Mouse (Mus musculus) thymus, adult 18-20 months (tissue): ENCODE results near the gene Pros1.
A peak's percentile ranks its signal among the peaks of the same experiment; 100 is the strongest.

Experiments
- DNase-seq, 2 experiments: peaks; one replicate each; pipeline ENCODE4 v3.0.0; 2022; ENCODE audit warnings: mixed read lengths in 2 of 2

Gene Pros1

GRCm38 (mm10) chr16:62854191-62855068, at the start of gene Pros1:
Gene Pros1 (plus strand): TSS chr16:62854307.
- peak; percentile 7 to 39 for DNase-seq

GRCm38 (mm10) chr16:62804621-62805020, 49.5 kb upstream of the Pros1 start:
- no peak for DNase-seq

- DNase-seq, result peak in 1 of 2 experiments; percentile 19
These were observed 46.7 kb upstream of the Pros1 start for GRCm38 (mm10) chr16:62807249-62807979.

GRCm38 (mm10) chr16:62810855-62811254, 43.3 kb upstream of the Pros1 start:
- no peak for DNase-seq

- DNase-seq, result no peak
These were observed 40.3 kb upstream of the Pros1 start for GRCm38 (mm10) chr16:62813790-62814189.

GRCm38 (mm10) chr16:62814491-62814890, 39.6 kb upstream of the Pros1 start, which contains the start of gene Stx19:
Gene Stx19 (plus strand): TSS chr16:62814676.
- DNase-seq, result no peak

- no peak for DNase-seq
These were observed 31.6 kb upstream of the Pros1 start for GRCm38 (mm10) chr16:62822472-62822871.

GRCm38 (mm10) chr16:62826156-62827001, 27.7 kb upstream of the Pros1 start:
- DNase-seq, result no peak

GRCm38 (mm10) chr16:62832027-62832426, 22.1 kb upstream of the Pros1 start:
- DNase-seq, result no peak

- DNase-seq, result peak in 1 of 2 experiments; percentile 9
These were observed 21.6 kb upstream of the Pros1 start for GRCm38 (mm10) chr16:62832481-62832880.

GRCm38 (mm10) chr16:62834016-62834735, 19.9 kb upstream of the Pros1 start:
- no peak for DNase-seq

GRCm38 (mm10) chr16:62845341-62845740, 8.8 kb upstream of the Pros1 start:
- DNase-seq, result no peak

- peak; percentile 82 to 91 for DNase-seq
These were observed 7.4 kb upstream of the Pros1 start, which contains the start of gene Arl13b for GRCm38 (mm10) chr16:62846498-62847312. Gene Arl13b (minus strand): TSS chr16:62847040.

GRCm38 (mm10) chr16:62852464-62853252, 1.4 kb upstream of the Pros1 start:
- DNase-seq, result no peak

- no peak for DNase-seq
These were observed 438 bp upstream of the Pros1 start for GRCm38 (mm10) chr16:62853611-62854126.

GRCm38 (mm10) chr16:62855385-62855784, 1.3 kb downstream of the Pros1 start:
- no peak for DNase-seq

GRCm38 (mm10) chr16:62856273-62856672, 2.2 kb downstream of the Pros1 start:
- no peak for DNase-seq

- no peak for DNase-seq
These were observed 3.4 kb downstream of the Pros1 start for GRCm38 (mm10) chr16:62857498-62857897.

- DNase-seq, result no peak
These were observed 3.9 kb downstream of the Pros1 start for GRCm38 (mm10) chr16:62858018-62858417.

GRCm38 (mm10) chr16:62860140-62860539, 6.0 kb downstream of the Pros1 start:
- no peak for DNase-seq
